Mouse (Mus musculus) v-Abl transformed pro-B cells (cell line): ENCODE measurements at regions not wholly inside any gene's neighbourhood (a gene's known extent, or its start where the extent isn't known, plus 50 kb on each side); places are given as distances from the start of the nearest gene placed in this dataset.

ENCODE experiments used
- in situ Hi-C, 2 experiments: fragments of 400-800 bp; cut with MboI; formaldehyde crosslinking; loops; one replicate each; pipeline ENCODE4 v1.15.1; 2025; ENCODE audit not compliant: unreplicated experiment in 2 of 2

- in situ Hi-C loops: no loop called here
Measured at GRCm38 (mm10) chr4:53227071-53227470, 67.4 kb upstream of the Abca1 start.

- in situ Hi-C loops: no loop called here
Measured at GRCm38 (mm10) chr4:53226376-53226775, 66.7 kb upstream of the Abca1 start.

- in situ Hi-C loops: no loop called here
Measured at GRCm38 (mm10) chr4:53223379-53223778, 63.7 kb upstream of the Abca1 start.

- in situ Hi-C loops: no loop called here
Measured at GRCm38 (mm10) chr4:53220809-53221208, 61.1 kb upstream of the Abca1 start.

GRCm38 (mm10) chr4:53219351-53219750 lies 59.7 kb upstream of the Abca1 start:
- in situ Hi-C loops: no loop called here

GRCm38 (mm10) chr4:53218752-53219151 lies 59.1 kb upstream of the Abca1 start:
- in situ Hi-C loops: no loop called here

- in situ Hi-C loops: no loop called here
Measured at GRCm38 (mm10) chr4:53218291-53218640, 58.6 kb upstream of the Abca1 start.

- in situ Hi-C loops: no loop called here
Measured at GRCm38 (mm10) chr4:53217608-53218290, 58.1 kb upstream of the Abca1 start.

GRCm38 (mm10) chr4:53212541-53212940 lies 52.8 kb upstream of the Abca1 start:
- in situ Hi-C loops: no loop called here

- in situ Hi-C loops: no loop called here
Measured at GRCm38 (mm10) chr4:53210685-53211084, 51.0 kb upstream of the Abca1 start.
